Mouse (Mus musculus) cerebellum, adult 2 months (tissue): ENCODE measurements around the gene Arl6. TPM values are rescaled to one million over a fixed set of nuclear protein-coding genes. Genes with fewer than 3 reads are reported as not detected.

Source experiments
- DNase-seq, 2 experiments: peaks; one replicate each; pipeline ENCODE4 v3.0.0; 2021
- H3K27ac ChIP-seq: fragments of 200-500 bp; 2 replicates; pipeline ENCODE4 v1.5.1; 2012; ENCODE audit warnings: low read length, control low read depth, inconsistent platforms; ENCODE audit not compliant: insufficient read depth
- H3K27me3 ChIP-seq: fragments of 200-500 bp; 2 replicates; pipeline ENCODE4 v1.6.1; 2012; ENCODE audit warnings: inconsistent platforms, mild to moderate bottlenecking, low read length, moderate library complexity; ENCODE audit not compliant: control insufficient read depth, insufficient read depth
- H3K4me1 ChIP-seq: fragments of 200-500 bp; 2 replicates; pipeline ENCODE4 v1.6.1; 2011; ENCODE audit warnings: low read length; ENCODE audit not compliant: control insufficient read depth, insufficient read depth
- H3K4me3 ChIP-seq: fragments of 200-500 bp; replicated peaks from 2 replicates; pipeline ENCODE3; 2011; ENCODE audit warnings: mild to moderate bottlenecking, low read depth, low read length, control low read depth; ENCODE audit not compliant: insufficient read depth
- CTCF ChIP-seq: fragments of 200-500 bp; IDR thresholded peaks from 2 replicates; pipeline ENCODE4 v1.5.1; 2011; ENCODE audit warnings: low read depth, mild to moderate bottlenecking, control low read depth, low read length, moderate library complexity, borderline replicate concordance; ENCODE audit not compliant: insufficient read depth
- POLR2A ChIP-seq: fragments of 200-500 bp; IDR thresholded peaks from 2 replicates; pipeline ENCODE4 v1.6.1; 2011; ENCODE audit warnings: low read length, control low read depth, borderline replicate concordance; ENCODE audit not compliant: insufficient read depth
- WGBS: fragments of 180-500 bp; shearing (Covaris S2); methylation state at CpG from one replicate; pipeline ENCODE4 v1.1.7; 2018; 5-methylcytosine and 5-hydroxymethylcytosine counted together
- polyA plus RNA-seq: library from polyadenylated mRNA; depleted of rRNA; stranded (reverse); fragments of >200 nt; gene quantifications from 2 replicates; pipeline ENCODE4 v1.2.3, GENCODE M21; 2012

Arl6 gene
- polyA plus RNA-seq, 1 experiment, result 25.0 TPM

GRCm38 (mm10) chr16:59585706-59586244 lies 53.4 kb downstream of the Arl6 start:
- 87% methylated on average over 4 of the region's 4 CpGs for WGBS
- no peak for TF ChIP-seq CTCF
- TF ChIP-seq POLR2A, result no peak
- Histone ChIP-seq H3K4me3 (no peak overlapping the region), H3K27me3 (no peaks in the 10 kb centered on the region), H3K27ac (no peak overlapping the region), H3K4me1 (no peaks in the 10 kb centered on the region)
- no peak for DNase-seq

GRCm38 (mm10) chr16:59583515-59583914 lies 55.7 kb downstream of the Arl6 start:
- H3K27ac ChIP-seq, result no peak overlapping the region
- WGBS, result 72% methylated on average over 5 of the region's 5 CpGs
- H3K27me3 ChIP-seq, result no peaks in the 10 kb centered on the region
- H3K4me3 ChIP-seq, result no peak overlapping the region
- DNase-seq, result no peak
- TF ChIP-seq CTCF, result no peak
- TF ChIP-seq POLR2A, result no peak
- H3K4me1 ChIP-seq, result no peaks in the 10 kb centered on the region

- no peak for DNase-seq
- Histone ChIP-seq H3K27ac (no peak overlapping the region), H3K27me3 (no peaks in the 10 kb centered on the region), H3K4me1 (no peaks in the 10 kb centered on the region), H3K4me3 (no peak overlapping the region)
- TF ChIP-seq CTCF (no peak), POLR2A (no peak)
- 90% methylated on average over 8 of the region's 8 CpGs for WGBS
Measured at GRCm38 (mm10) chr16:59579237-59579636, 60.0 kb downstream of the Arl6 start.

- TF ChIP-seq POLR2A, result no peak
- H3K27me3 ChIP-seq, result no peaks in the 10 kb centered on the region
- no peak overlapping the region for H3K27ac ChIP-seq
- DNase-seq, result no peak
- no peak overlapping the region for H3K4me3 ChIP-seq
- WGBS, result 73% methylated on average over 11 of the region's 11 CpGs
- no peaks in the 10 kb centered on the region for H3K4me1 ChIP-seq
Measured at GRCm38 (mm10) chr16:59573961-59574360, 65.2 kb downstream of the Arl6 start.

- Histone ChIP-seq H3K4me3 (no peak overlapping the region), H3K27ac (no peak overlapping the region), H3K4me1 (no peaks in the 10 kb centered on the region), H3K27me3 (no peaks in the 10 kb centered on the region)
- TF ChIP-seq CTCF (no peak), POLR2A (no peak)
- DNase-seq, result no peak
- 79% methylated on average over 3 of the region's 3 CpGs for WGBS
Measured at GRCm38 (mm10) chr16:59572685-59573084, 66.5 kb downstream of the Arl6 start.

- TF ChIP-seq CTCF (no peak), POLR2A (no peak)
- Histone ChIP-seq H3K27me3 (no peaks in the 10 kb centered on the region), H3K4me1 (no peaks in the 10 kb centered on the region), H3K27ac (no peak overlapping the region), H3K4me3 (no peak overlapping the region)
- DNase-seq, result no peak
- WGBS, result 93% methylated on average over 8 of the region's 8 CpGs
Measured at GRCm38 (mm10) chr16:59570807-59571206, 68.4 kb downstream of the Arl6 start.

GRCm38 (mm10) chr16:59569837-59570236 lies 69.4 kb downstream of the Arl6 start:
- TF ChIP-seq POLR2A (no peak), CTCF (no peak)
- no peak for DNase-seq
- WGBS, result 48% methylated on average over 8 of the region's 8 CpGs
- no peaks in the 10 kb centered on the region for H3K27me3 ChIP-seq
- H3K4me3 ChIP-seq, result no peak overlapping the region
- no peak overlapping the region for H3K27ac ChIP-seq
- no peaks in the 10 kb centered on the region for H3K4me1 ChIP-seq

- Histone ChIP-seq H3K27ac (no peak overlapping the region), H3K27me3 (no peaks in the 10 kb centered on the region), H3K4me3 (no peak overlapping the region), H3K4me1 (no peaks in the 10 kb centered on the region)
- 76% methylated on average over 10 of the region's 10 CpGs for WGBS
- DNase-seq, result no peak
- no peak for TF ChIP-seq POLR2A
- TF ChIP-seq CTCF, result no peak
Measured at GRCm38 (mm10) chr16:59567721-59568381, 71.3 kb downstream of the Arl6 start.
